Mouse (Mus musculus) urinary bladder, adult 18-20 months (tissue): ENCODE measurements around the gene Ptpn22.

Source experiments
- DNase-seq, 2 experiments: peaks; one replicate each; pipeline ENCODE4 v3.0.0; 2022; ENCODE audit warnings: low spot score in 2 of 2, mixed read lengths in 2 of 2

Gene Ptpn22

GRCm38 (mm10) chr3:103925302-103925701 is 65.7 kb downstream of the Ptpn22 start:
- no peak for DNase-seq

GRCm38 (mm10) chr3:103927511-103927910 is 67.9 kb downstream of the Ptpn22 start:
- DNase-seq: no peak

- no peak for DNase-seq
Measured at GRCm38 (mm10) chr3:103944794-103945562, 85.4 kb downstream of the Ptpn22 start.

DNA sequence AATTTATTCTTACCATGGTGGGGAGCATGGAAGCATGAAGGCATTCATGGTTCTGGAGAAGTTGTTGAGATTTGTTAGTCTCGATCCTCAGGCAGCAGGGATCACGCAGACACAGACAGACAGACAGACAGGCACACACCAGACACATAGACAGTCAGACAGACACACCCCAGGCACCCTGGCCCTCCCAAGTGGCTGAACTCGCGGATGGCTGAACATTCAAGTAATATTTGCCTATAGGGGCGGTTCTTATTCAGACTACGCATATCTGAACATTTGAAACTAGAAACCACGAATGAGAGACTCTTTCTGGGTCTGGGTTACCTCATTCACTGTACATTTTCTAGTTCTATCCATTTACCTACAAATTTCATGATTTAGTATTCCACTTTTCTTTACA is 89.1 kb downstream of the Ptpn22 start:
- DNase-seq: no peak

DNA sequence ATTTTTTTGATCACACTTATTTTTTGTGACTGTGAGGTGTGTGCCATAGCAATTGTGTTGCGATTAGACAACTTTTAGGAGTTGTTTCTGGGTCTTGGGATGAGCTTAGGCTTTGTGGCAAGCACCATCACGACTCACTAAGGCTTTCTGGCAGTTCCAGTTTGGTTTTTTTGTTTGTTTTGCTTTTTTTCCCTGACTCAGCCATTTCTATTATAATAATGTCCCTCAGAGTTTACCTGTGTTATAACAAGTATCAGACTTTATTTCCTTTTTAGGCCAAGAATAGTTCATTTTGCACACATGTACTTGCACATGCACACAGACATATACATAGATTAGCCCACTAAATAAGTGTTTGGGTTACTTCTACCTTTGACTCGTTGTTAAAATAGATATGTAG is 101.0 kb downstream of the Ptpn22 start:
- DNase-seq: no peak
